Mouse (Mus musculus): ENCODE data around the gene Galnt10. TPM values are rescaled to one million over a fixed set of nuclear protein-coding genes. Genes with fewer than 3 reads are reported as not detected.

Galnt10 gene
- polyA plus RNA-seq, 1 experiment from 2014 or later, result 13.9 TPM

DNA sequence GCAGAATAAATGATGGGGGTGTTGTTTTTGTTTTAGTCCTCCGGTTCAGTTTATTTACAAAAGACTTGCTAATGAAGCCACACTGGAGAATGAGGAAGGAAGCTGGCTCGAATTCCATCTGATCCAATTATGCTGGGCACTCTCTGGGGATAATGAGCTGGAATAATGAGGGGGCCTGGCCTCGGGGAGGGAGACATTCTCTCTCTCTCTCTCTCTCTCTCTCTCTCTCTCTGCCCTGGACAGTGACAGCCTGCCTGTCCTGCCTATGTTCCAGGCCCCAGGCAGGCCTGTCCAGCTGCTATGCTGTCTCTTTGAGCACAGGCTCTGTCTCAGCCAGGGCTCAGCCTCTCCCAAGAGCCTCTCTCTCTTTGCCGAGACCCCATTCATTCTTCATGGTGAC lies 128.7 kb downstream of the Galnt10 start:
- Histone ChIP-seq H3K36me3 (ENCODE audit: control insufficient read depth, insufficient read depth, low read length) (no peaks in the 10 kb centered on the region), H3K4me2 (ENCODE audit: low read depth, severe bottlenecking) (no peak overlapping the region), H3K27ac (replicated peaks; ENCODE audit: low read depth, low read length) (no peak overlapping the region), H3K9me3 (ENCODE audit: control insufficient read depth, low read length) (no peaks in the 10 kb centered on the region), H3K4me3 (ENCODE audit: low read depth, low read length) (no peak overlapping the region), H3K4me1 (ENCODE audit: control insufficient read depth, insufficient read depth, low read length) (peaks cover 16% of the 10 kb centered on the region), H3K9ac (ENCODE audit: low read length) (no peak overlapping the region), H3K27me3 (ENCODE audit: control insufficient read depth, insufficient read depth, low read length) (0 out of 2 replicates have a peak, but pooled peaks cover 2% of the 10 kb centered on the region)
- WGBS, result 8% methylated on average over 4 of the region's 4 CpGs
- DNase-seq (ENCODE audit: low spot score), result no peak
- ATAC-seq (ENCODE audit: insufficient number of reproducible peaks, low FRiP score, low TSS enrichment, low read depth), result no peak

DNA sequence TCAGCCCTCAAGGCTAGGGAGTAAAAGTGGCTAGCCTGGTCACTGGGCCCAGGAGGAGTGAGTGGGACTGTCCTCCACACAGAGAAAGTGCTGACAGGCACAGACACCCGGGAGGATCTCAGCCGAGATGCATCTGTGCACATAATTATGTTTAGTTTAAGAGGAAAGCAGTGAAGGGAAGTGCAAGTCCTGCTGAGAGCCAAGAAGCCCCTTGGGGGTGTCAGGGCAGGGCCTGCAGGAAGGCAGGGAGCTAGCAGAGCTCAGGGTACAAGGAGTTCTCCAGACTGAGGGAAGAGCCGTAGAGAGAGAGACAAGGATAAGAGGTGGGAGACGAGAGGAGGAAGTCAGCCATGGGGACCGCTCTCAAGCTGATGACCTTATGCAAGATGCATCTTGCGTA lies 130.6 kb downstream of the Galnt10 start:
- H3K27ac ChIP-seq (replicated peaks; ENCODE audit: low read depth, low read length), result no peak overlapping the region

GRCm38 (mm10) chr11:57776546-57776945 lies 131.3 kb downstream of the Galnt10 start:
- no peak overlapping the region for H3K4me2 ChIP-seq (ENCODE audit: low read depth, severe bottlenecking)
- no peak overlapping the region for H3K4me3 ChIP-seq (ENCODE audit: low read depth, low read length)
- no peak for DNase-seq (ENCODE audit: low spot score)
- no peak overlapping the region for H3K9ac ChIP-seq (ENCODE audit: low read length)
- WGBS, result 97% methylated on average over 3 of the region's 3 CpGs
- no peaks in the 10 kb centered on the region for H3K36me3 ChIP-seq (ENCODE audit: control insufficient read depth, insufficient read depth, low read length)
- no peak overlapping the region for H3K27ac ChIP-seq (replicated peaks; ENCODE audit: low read depth, low read length)
- 0 out of 2 replicates have a peak, but pooled peaks cover 2% of the 10 kb centered on the region for H3K27me3 ChIP-seq (ENCODE audit: control insufficient read depth, insufficient read depth, low read length)
- H3K9me3 ChIP-seq (ENCODE audit: control insufficient read depth, low read length), result no peaks in the 10 kb centered on the region
- ATAC-seq (ENCODE audit: insufficient number of reproducible peaks, low FRiP score, low TSS enrichment, low read depth), result no peak
- peaks cover 30% of the 10 kb centered on the region for H3K4me1 ChIP-seq (ENCODE audit: control insufficient read depth, insufficient read depth, low read length)

More for the DNA sequence above, 130.6 kb downstream of the Galnt10 start:
- Histone ChIP-seq H3K4me3 (ENCODE audit: low read depth, low read length) (no peak overlapping the region), H3K36me3 (ENCODE audit: control insufficient read depth, insufficient read depth, low read length) (no peaks in the 10 kb centered on the region), H3K4me1 (ENCODE audit: control insufficient read depth, insufficient read depth, low read length) (peaks cover 30% of the 10 kb centered on the region), H3K9ac (ENCODE audit: low read length) (no peak overlapping the region), H3K9me3 (ENCODE audit: control insufficient read depth, low read length) (no peaks in the 10 kb centered on the region), H3K4me2 (ENCODE audit: low read depth, severe bottlenecking) (no peak overlapping the region), H3K27me3 (ENCODE audit: control insufficient read depth, insufficient read depth, low read length) (0 out of 2 replicates have a peak, but pooled peaks cover 2% of the 10 kb centered on the region)
- ATAC-seq (ENCODE audit: insufficient number of reproducible peaks, low FRiP score, low TSS enrichment, low read depth) (no peak), DNase-seq (ENCODE audit: low spot score) (no peak)
- 74% methylated on average over 6 of the region's 6 CpGs for WGBS

GRCm38 (mm10) chr11:57778349-57778748 lies 133.1 kb downstream of the Galnt10 start:
- Histone ChIP-seq H3K27ac (replicated peaks; ENCODE audit: low read depth, low read length) (no peak overlapping the region), H3K4me2 (ENCODE audit: low read depth, severe bottlenecking) (no peak overlapping the region), H3K4me1 (ENCODE audit: control insufficient read depth, insufficient read depth, low read length) (peaks cover 25% of the 10 kb centered on the region), H3K4me3 (ENCODE audit: low read depth, low read length) (no peak overlapping the region), H3K9me3 (ENCODE audit: control insufficient read depth, low read length) (no peaks in the 10 kb centered on the region), H3K27me3 (ENCODE audit: control insufficient read depth, insufficient read depth, low read length) (0 out of 2 replicates have a peak, but pooled peaks cover 2% of the 10 kb centered on the region), H3K36me3 (ENCODE audit: control insufficient read depth, insufficient read depth, low read length) (no peaks in the 10 kb centered on the region), H3K9ac (ENCODE audit: low read length) (no peak overlapping the region)
- 26% methylated on average over 5 of the region's 5 CpGs for WGBS
- DNase-seq (ENCODE audit: low spot score), result peak; percentile 80
- ATAC-seq (ENCODE audit: insufficient number of reproducible peaks, low FRiP score, low TSS enrichment, low read depth), result no peak

DNA sequence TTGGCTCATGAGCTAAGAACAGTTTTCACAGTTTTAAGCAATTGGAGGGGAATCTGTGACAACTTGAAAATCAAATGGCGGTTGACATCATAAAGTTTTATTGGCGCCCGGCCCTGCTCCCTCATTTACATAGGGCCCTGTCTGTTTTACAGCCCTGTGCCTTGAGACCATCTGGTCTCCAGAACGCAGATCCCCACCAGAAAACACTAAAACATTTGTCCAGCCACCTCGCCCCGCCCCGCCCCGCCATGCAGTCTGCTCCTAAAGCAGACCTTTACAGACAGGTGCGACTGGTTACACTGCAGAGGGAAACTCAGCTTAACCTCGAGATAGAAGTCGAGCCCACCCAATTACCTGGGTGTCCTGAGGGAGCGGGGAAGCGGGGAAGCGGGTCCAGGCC lies 134.6 kb downstream of the Galnt10 start:
- 21% methylated on average over 14 of the region's 14 CpGs for WGBS
- Histone ChIP-seq H3K4me3 (ENCODE audit: low read depth, low read length) (no peak overlapping the region), H3K27me3 (ENCODE audit: control insufficient read depth, insufficient read depth, low read length) (0 out of 2 replicates have a peak, but pooled peaks cover 2% of the 10 kb centered on the region), H3K4me1 (ENCODE audit: control insufficient read depth, insufficient read depth, low read length) (peaks cover 18% of the 10 kb centered on the region), H3K9ac (ENCODE audit: low read length) (no peak overlapping the region), H3K27ac (replicated peaks; ENCODE audit: low read depth, low read length) (peak overlapping the region; percentile 23; the same call in 1 of the 2 replicates), H3K9me3 (ENCODE audit: control insufficient read depth, low read length) (no peaks in the 10 kb centered on the region), H3K4me2 (ENCODE audit: low read depth, severe bottlenecking) (no peak overlapping the region), H3K36me3 (ENCODE audit: control insufficient read depth, insufficient read depth, low read length) (no peaks in the 10 kb centered on the region; the same call in 1 of the 2 replicates)
- 0 out of 2 replicates have a peak, but pooled peaks have one; percentile 51 for ATAC-seq (ENCODE audit: insufficient number of reproducible peaks, low FRiP score, low TSS enrichment, low read depth)
- DNase-seq (ENCODE audit: low spot score), result peak; percentile 74

DNA sequence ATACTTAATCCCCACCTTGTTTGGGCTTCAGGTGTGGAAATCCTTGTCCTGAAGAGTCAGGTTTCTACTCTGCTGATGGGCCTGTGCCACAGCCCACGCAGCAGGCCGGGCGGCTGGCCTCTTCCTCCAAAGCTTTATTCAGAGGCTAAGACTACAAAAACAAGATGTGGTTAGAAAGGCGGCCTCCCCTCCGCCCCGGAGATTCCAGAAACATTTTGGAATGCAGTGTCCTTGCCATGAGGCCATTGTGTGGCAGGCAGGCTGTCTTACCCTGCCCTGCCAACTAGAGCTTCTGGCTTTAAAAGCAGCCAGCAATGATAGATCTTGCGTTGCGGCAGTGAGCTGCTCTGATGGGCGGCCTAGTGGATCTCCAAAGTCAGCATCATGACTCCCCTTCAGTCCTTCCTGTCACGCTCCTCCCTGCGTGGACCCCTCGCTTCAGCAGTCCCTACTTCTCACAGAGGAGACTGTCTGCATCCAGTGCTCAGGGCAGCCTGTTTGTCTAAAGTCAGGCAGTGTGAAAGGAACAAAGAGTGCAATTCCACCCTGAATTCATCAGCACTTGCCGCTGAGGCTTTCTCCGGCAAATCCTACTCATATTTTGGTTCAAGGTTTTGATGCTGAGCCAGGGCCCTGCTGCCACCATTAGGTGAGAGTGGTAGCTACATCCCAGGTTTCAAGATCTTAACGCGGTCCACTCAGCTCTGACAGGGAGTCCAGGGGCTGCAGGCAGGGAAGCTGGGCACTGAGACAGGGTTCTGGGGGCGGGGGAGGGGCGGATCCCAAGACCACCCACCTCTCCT lies 141.6 kb downstream of the Galnt10 start:
- ATAC-seq (ENCODE audit: insufficient number of reproducible peaks, low FRiP score, low TSS enrichment, low read depth) (no peak), DNase-seq (ENCODE audit: low spot score) (peak; percentile 47)
- Histone ChIP-seq H3K4me2 (ENCODE audit: low read depth, severe bottlenecking) (no peak overlapping the region), H3K4me3 (ENCODE audit: low read depth, low read length) (no peak overlapping the region), H3K4me1 (ENCODE audit: control insufficient read depth, insufficient read depth, low read length) (peaks cover 6% of the 10 kb centered on the region; the same call in 1 of the 2 replicates), H3K27ac (replicated peaks; ENCODE audit: low read depth, low read length) (no peak overlapping the region), H3K27me3 (ENCODE audit: control insufficient read depth, insufficient read depth, low read length) (no peaks in the 10 kb centered on the region), H3K9ac (ENCODE audit: low read length) (peak overlapping the region; percentile 30; the same call in 1 of the 2 replicates), H3K36me3 (ENCODE audit: control insufficient read depth, insufficient read depth, low read length) (no peaks in the 10 kb centered on the region; the same call in 1 of the 2 replicates), H3K9me3 (ENCODE audit: control insufficient read depth, low read length) (no peaks in the 10 kb centered on the region)
- WGBS, result 56% methylated on average over 18 of the region's 18 CpGs

DNA sequence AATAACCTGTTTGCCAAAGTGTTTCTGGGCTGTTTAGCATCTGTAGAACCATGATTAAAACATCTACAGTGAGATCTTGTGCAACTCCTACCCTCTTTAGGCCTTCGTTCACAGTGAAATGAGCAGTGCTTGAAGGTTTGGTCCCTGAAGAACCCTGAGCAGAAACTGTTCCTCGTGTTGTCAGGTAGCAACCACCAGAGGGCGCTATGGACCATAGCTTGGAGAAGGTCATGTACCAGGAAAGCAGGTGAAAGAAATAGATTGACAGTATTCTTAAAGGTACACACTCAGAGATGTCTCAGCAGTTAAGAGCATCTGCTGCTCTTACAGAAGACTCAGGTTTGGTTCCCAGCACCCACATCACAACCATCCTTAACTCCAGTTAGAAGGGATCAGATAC lies 142.7 kb downstream of the Galnt10 start:
- H3K27me3 ChIP-seq (ENCODE audit: control insufficient read depth, insufficient read depth, low read length), result no peaks in the 10 kb centered on the region
- H3K9ac ChIP-seq (ENCODE audit: low read length), result no peak overlapping the region
- no peaks in the 10 kb centered on the region; the same call in 1 of the 2 replicates for H3K36me3 ChIP-seq (ENCODE audit: control insufficient read depth, insufficient read depth, low read length)
- peak; percentile 70 for DNase-seq (ENCODE audit: low spot score)
- peaks cover 6% of the 10 kb centered on the region; the same call in 1 of the 2 replicates for H3K4me1 ChIP-seq (ENCODE audit: control insufficient read depth, insufficient read depth, low read length)
- H3K4me2 ChIP-seq (ENCODE audit: low read depth, severe bottlenecking), result no peak overlapping the region
- ATAC-seq (ENCODE audit: insufficient number of reproducible peaks, low FRiP score, low TSS enrichment, low read depth), result no peak
- WGBS, result 37% methylated on average over 3 of the region's 3 CpGs
- no peak overlapping the region for H3K4me3 ChIP-seq (ENCODE audit: low read depth, low read length)
- no peaks in the 10 kb centered on the region for H3K9me3 ChIP-seq (ENCODE audit: control insufficient read depth, low read length)
- no peak overlapping the region for H3K27ac ChIP-seq (replicated peaks; ENCODE audit: low read depth, low read length)

- no peak overlapping the region for H3K27ac ChIP-seq (replicated peaks; ENCODE audit: low read depth, low read length)
- DNase-seq (ENCODE audit: low spot score), result no peak
- no peaks in the 10 kb centered on the region for H3K27me3 ChIP-seq (ENCODE audit: control insufficient read depth, insufficient read depth, low read length)
- WGBS, result 35% methylated on average over 21 of the region's 21 CpGs
- H3K36me3 ChIP-seq (ENCODE audit: control insufficient read depth, insufficient read depth, low read length), result no peaks in the 10 kb centered on the region
- H3K4me1 ChIP-seq (ENCODE audit: control insufficient read depth, insufficient read depth, low read length), result peaks cover 6% of the 10 kb centered on the region; the same call in 1 of the 2 replicates
- H3K9me3 ChIP-seq (ENCODE audit: control insufficient read depth, low read length), result no peaks in the 10 kb centered on the region
- ATAC-seq (ENCODE audit: insufficient number of reproducible peaks, low FRiP score, low TSS enrichment, low read depth), result no peak
- H3K4me3 ChIP-seq (ENCODE audit: low read depth, low read length), result no peak overlapping the region
- H3K4me2 ChIP-seq (ENCODE audit: low read depth, severe bottlenecking), result no peak overlapping the region
- H3K9ac ChIP-seq (ENCODE audit: low read length), result no peak overlapping the region
These were observed 145.8 kb downstream of the Galnt10 start for GRCm38 (mm10) chr11:57790866-57791535.
